Mouse (Mus musculus) limb, embryonic 10.5 days (tissue): ENCODE measurements around the gene Hbb-bt. TPM values are rescaled to one million over a fixed set of nuclear protein-coding genes. Genes with fewer than 3 reads are reported as not detected.
"Not testable (repeated sequence)": the region's sequence is repeated elsewhere in the genome, so short reads cannot be mapped to it uniquely, and the experiment has no call there.

Experiments used
- DNase-seq: peaks from one replicate; pipeline ENCODE4 v3.0.0-alpha.2; 2017; ENCODE audit warnings: low spot score
- H3K27ac ChIP-seq: fragments of 300-500 bp; sonication (generic); 2 replicates; pipeline ENCODE4 v1.5.1; 2016; ENCODE audit warnings: mild to moderate bottlenecking
- H3K27me3 ChIP-seq: fragments of 300-500 bp; sonication (generic); 2 replicates; pipeline ENCODE4 v1.6.1; 2016; ENCODE audit warnings: low read depth, mild to moderate bottlenecking; ENCODE audit not compliant: poor library complexity, severe bottlenecking
- H3K36me3 ChIP-seq: fragments of 300-500 bp; sonication (generic); 2 replicates; pipeline ENCODE4 v1.6.1; 2016; ENCODE audit warnings: mild to moderate bottlenecking, moderate library complexity
- H3K4me1 ChIP-seq: fragments of 300-500 bp; sonication (generic); 2 replicates; pipeline ENCODE4 v1.6.1; 2016
- H3K4me3 ChIP-seq: fragments of 300-500 bp; sonication (generic); 2 replicates; pipeline ENCODE4 v1.5.1; 2016; ENCODE audit warnings: mild to moderate bottlenecking, moderate library complexity
- H3K9me3 ChIP-seq: fragments of 300-500 bp; sonication (generic); replicated peaks from 2 replicates; pipeline ENCODE4 v1.6.1; 2016; ENCODE audit warnings: mild to moderate bottlenecking
- WGBS: fragments of 180-500 bp; shearing (Covaris S2); methylation state at CpG from one replicate; pipeline ENCODE4 v1.1.7; 2016; 5-methylcytosine and 5-hydroxymethylcytosine counted together
- polyA plus RNA-seq: library from polyadenylated mRNA; unstranded; fragments of >200 nt; fragmentation: Nextera tagmentation; extraction: Ambion mirVana; gene quantifications from 2 replicates; pipeline ENCODE4 v1.2.1, GENCODE M21; 2016

Gene Hbb-bt
- polyA plus RNA-seq, 1 experiment from 2014 or later = 327 TPM

- WGBS = 95% methylated on average over 2 of the region's 2 CpGs
These were observed 10.8 kb upstream of the Hbb-bt start for GRCm38 (mm10) chr7:103824597-103824996.

GRCm38 (mm10) chr7:103815085-103815484, 1.3 kb upstream of the Hbb-bt start:
- H3K4me3 ChIP-seq, H3K27me3 ChIP-seq, H3K9me3 ChIP-seq, DNase-seq, H3K36me3 ChIP-seq, H3K27ac ChIP-seq, H3K4me1 ChIP-seq: not testable (repeated sequence)
- WGBS = 100% methylated on average over 1 of the region's 2 CpGs

More at GRCm38 (mm10) chr7:103824597-103824996, 10.8 kb upstream of the Hbb-bt start:
- Histone ChIP-seq H3K9me3 (no peaks in the 10 kb centered on the region), H3K27ac (no peak overlapping the region), H3K4me3 (no peak overlapping the region), H3K27me3 (no peaks in the 10 kb centered on the region), H3K36me3 (no peaks in the 10 kb centered on the region), H3K4me1 (no peaks in the 10 kb centered on the region)
- no peak for DNase-seq

GRCm38 (mm10) chr7:103813152-103813551, 644 bp downstream of the Hbb-bt start:
- not testable (repeated sequence) for DNase-seq, H3K4me1 ChIP-seq, H3K36me3 ChIP-seq, H3K27me3 ChIP-seq, H3K9me3 ChIP-seq, H3K4me3 ChIP-seq, H3K27ac ChIP-seq
- no CpG with 5 or more reads among the region's 3 CpGs for whole genome bisulfite sequencing

- H3K36me3 ChIP-seq = no peaks in the 10 kb centered on the region
- no peak overlapping the region for H3K27ac ChIP-seq
- no peaks in the 10 kb centered on the region for H3K27me3 ChIP-seq
- 81% methylated on average over 1 of the region's 1 CpGs for WGBS
- no peaks in the 10 kb centered on the region for H3K9me3 ChIP-seq
- H3K4me1 ChIP-seq = no peaks in the 10 kb centered on the region
- no peak for DNase-seq
- H3K4me3 ChIP-seq = no peak overlapping the region
These were observed 1.6 kb downstream of the Hbb-bt start for GRCm38 (mm10) chr7:103812174-103812573.

GRCm38 (mm10) chr7:103811223-103811845, 2.5 kb downstream of the Hbb-bt start:
- WGBS = 75% methylated on average over 1 of the region's 1 CpGs
- no peaks in the 10 kb centered on the region for H3K4me1 ChIP-seq
- H3K36me3 ChIP-seq = no peaks in the 10 kb centered on the region
- H3K4me3 ChIP-seq = no peak overlapping the region
- H3K27ac ChIP-seq = no peak overlapping the region
- H3K27me3 ChIP-seq = no peaks in the 10 kb centered on the region
- no peaks in the 10 kb centered on the region for H3K9me3 ChIP-seq
- no peak for DNase-seq

GRCm38 (mm10) chr7:103810746-103811145, 3.0 kb downstream of the Hbb-bt start:
- no peak for DNase-seq
- WGBS = 86% methylated on average over 3 of the region's 3 CpGs
- no peaks in the 10 kb centered on the region for H3K36me3 ChIP-seq
- H3K4me3 ChIP-seq = no peak overlapping the region
- H3K27ac ChIP-seq = no peak overlapping the region
- no peaks in the 10 kb centered on the region for H3K9me3 ChIP-seq
- no peaks in the 10 kb centered on the region for H3K4me1 ChIP-seq
- no peaks in the 10 kb centered on the region for H3K27me3 ChIP-seq

GRCm38 (mm10) chr7:103810296-103810695, 3.5 kb downstream of the Hbb-bt start:
- Histone ChIP-seq H3K36me3 (no peaks in the 10 kb centered on the region), H3K9me3 (no peaks in the 10 kb centered on the region), H3K27ac (no peak overlapping the region), H3K27me3 (no peaks in the 10 kb centered on the region), H3K4me3 (no peak overlapping the region), H3K4me1 (no peaks in the 10 kb centered on the region)
- no peak for DNase-seq
- 84% methylated on average over 1 of the region's 1 CpGs for WGBS

GRCm38 (mm10) chr7:103809801-103810155, 4.0 kb downstream of the Hbb-bt start:
- 62% methylated on average over 1 of the region's 1 CpGs for WGBS
- Histone ChIP-seq H3K4me3 (no peak overlapping the region), H3K27me3 (no peaks in the 10 kb centered on the region), H3K4me1 (no peaks in the 10 kb centered on the region), H3K9me3 (no peaks in the 10 kb centered on the region), H3K27ac (no peak overlapping the region), H3K36me3 (no peaks in the 10 kb centered on the region)
- no peak for DNase-seq

GRCm38 (mm10) chr7:103808971-103809800, 4.6 kb downstream of the Hbb-bt start:
- 77% methylated on average over 5 of the region's 5 CpGs for WGBS
- H3K4me1 ChIP-seq = no peaks in the 10 kb centered on the region
- H3K4me3 ChIP-seq = no peak overlapping the region
- no peaks in the 10 kb centered on the region for H3K27me3 ChIP-seq
- no peak overlapping the region for H3K27ac ChIP-seq
- no peaks in the 10 kb centered on the region for H3K9me3 ChIP-seq
- no peaks in the 10 kb centered on the region for H3K36me3 ChIP-seq
- DNase-seq = no peak

GRCm38 (mm10) chr7:103808120-103808519, 5.7 kb downstream of the Hbb-bt start:
- not testable (repeated sequence) for DNase-seq, H3K36me3 ChIP-seq

GRCm38 (mm10) chr7:103806856-103807255, 6.9 kb downstream of the Hbb-bt start:
- H3K4me3 ChIP-seq = no peak overlapping the region
- no peaks in the 10 kb centered on the region for H3K9me3 ChIP-seq
- H3K36me3 ChIP-seq = no peaks in the 10 kb centered on the region
- DNase-seq = no peak
- no peak overlapping the region for H3K27ac ChIP-seq
- H3K4me1 ChIP-seq = no peaks in the 10 kb centered on the region
- 65% methylated on average over 1 of the region's 1 CpGs for WGBS
- no peaks in the 10 kb centered on the region for H3K27me3 ChIP-seq

More at GRCm38 (mm10) chr7:103808120-103808519, 5.7 kb downstream of the Hbb-bt start:
- not testable (repeated sequence) for H3K27ac ChIP-seq, H3K27me3 ChIP-seq, H3K9me3 ChIP-seq, H3K4me1 ChIP-seq, H3K4me3 ChIP-seq
- 75% methylated on average over 2 of the region's 2 CpGs for WGBS

- no peaks in the 10 kb centered on the region for H3K36me3 ChIP-seq
- no peak overlapping the region for H3K27ac ChIP-seq
- no peak for DNase-seq
- H3K4me1 ChIP-seq = no peaks in the 10 kb centered on the region
- H3K9me3 ChIP-seq = no peaks in the 10 kb centered on the region
- no peaks in the 10 kb centered on the region for H3K27me3 ChIP-seq
- 30% methylated on average over 4 of the region's 4 CpGs for WGBS
- H3K4me3 ChIP-seq = no peak overlapping the region
These were observed 21.0 kb downstream of the Hbb-bt start for GRCm38 (mm10) chr7:103792669-103793388.

- Histone ChIP-seq H3K36me3 (no peaks in the 10 kb centered on the region), H3K4me3 (no peak within 1 kb of the TSS), H3K27ac (no peak within 1 kb of the TSS), H3K4me1 (no peaks in the 10 kb centered on the region), H3K27me3 (no peaks in the 10 kb centered on the region), H3K9me3 (no peaks in the 10 kb centered on the region)
- DNase-seq = no peak
- 84% methylated on average over 3 of the region's 3 CpGs for WGBS
These were observed 22.1 kb downstream of the Hbb-bt start, which contains the start of gene Olfr67 for GRCm38 (mm10) chr7:103791721-103792120. Olfr67 (minus strand) TSS chr7:103791821.
